Mouse (Mus musculus): ENCODE measurements around the gene Usp24.

Usp24 gene

GRCm38 (mm10) chr4:106429106-106429505 lies 113.1 kb downstream of the Usp24 start:
- DNase-seq (ENCODE audit: low spot score) = no peak

GRCm38 (mm10) chr4:106430431-106430830 lies 114.4 kb downstream of the Usp24 start:
- no peak for DNase-seq (ENCODE audit: low spot score)

- no peak for DNase-seq (ENCODE audit: low spot score)
Measured at GRCm38 (mm10) chr4:106435426-106435825, 119.4 kb downstream of the Usp24 start.

GRCm38 (mm10) chr4:106436475-106436874 lies 120.5 kb downstream of the Usp24 start:
- DNase-seq (ENCODE audit: low spot score) = no peak

GRCm38 (mm10) chr4:106437207-106437606 lies 121.2 kb downstream of the Usp24 start:
- no peak for DNase-seq (ENCODE audit: low spot score)

- no peak for DNase-seq (ENCODE audit: low spot score)
Measured at GRCm38 (mm10) chr4:106438763-106439162, 122.8 kb downstream of the Usp24 start.

GRCm38 (mm10) chr4:106443182-106443581 lies 127.2 kb downstream of the Usp24 start:
- no peak for DNase-seq (ENCODE audit: low spot score)

- DNase-seq (ENCODE audit: low spot score) = no peak
Measured at GRCm38 (mm10) chr4:106449306-106449705, 133.3 kb downstream of the Usp24 start.

- DNase-seq (ENCODE audit: low spot score) = no peak
Measured at GRCm38 (mm10) chr4:106452401-106452800, 136.4 kb downstream of the Usp24 start.

GRCm38 (mm10) chr4:106453108-106453507 lies 137.1 kb downstream of the Usp24 start:
- no peak for DNase-seq (ENCODE audit: low spot score)

- no peak for DNase-seq (ENCODE audit: low spot score)
Measured at GRCm38 (mm10) chr4:106453516-106453915, 137.5 kb downstream of the Usp24 start.

GRCm38 (mm10) chr4:106454541-106454940 lies 138.5 kb downstream of the Usp24 start:
- no peak for DNase-seq (ENCODE audit: low spot score)

GRCm38 (mm10) chr4:106462016-106462415 lies 146.0 kb downstream of the Usp24 start:
- DNase-seq (ENCODE audit: low spot score) = no peak

GRCm38 (mm10) chr4:106462524-106462923 lies 146.5 kb downstream of the Usp24 start:
- no peak for DNase-seq (ENCODE audit: low spot score)

GRCm38 (mm10) chr4:106463174-106463801 lies 147.3 kb downstream of the Usp24 start:
- no peak for DNase-seq (ENCODE audit: low spot score)

- no peak for DNase-seq (ENCODE audit: low spot score)
Measured at GRCm38 (mm10) chr4:106467420-106468110, 151.6 kb downstream of the Usp24 start.

GRCm38 (mm10) chr4:106470921-106471320 lies 154.9 kb downstream of the Usp24 start:
- DNase-seq (ENCODE audit: low spot score) = no peak

- DNase-seq (ENCODE audit: low spot score) = peak; percentile 63
Measured at GRCm38 (mm10) chr4:106472335-106472734, 156.3 kb downstream of the Usp24 start.

GRCm38 (mm10) chr4:106474241-106474640 lies 158.2 kb downstream of the Usp24 start:
- DNase-seq (ENCODE audit: low spot score) = peak; percentile 53

- no peak for DNase-seq (ENCODE audit: low spot score)
Measured at GRCm38 (mm10) chr4:106480545-106480944, 164.5 kb downstream of the Usp24 start.

- DNase-seq (ENCODE audit: low spot score) = no peak
Measured at GRCm38 (mm10) chr4:106483215-106483727, 167.3 kb downstream of the Usp24 start.

GRCm38 (mm10) chr4:106483831-106484230 lies 167.8 kb downstream of the Usp24 start:
- DNase-seq (ENCODE audit: low spot score) = no peak

GRCm38 (mm10) chr4:106490620-106491019 lies 174.6 kb downstream of the Usp24 start:
- DNase-seq (ENCODE audit: low spot score) = no peak
